Mouse (Mus musculus) testis, adult 2 months (tissue): ENCODE results near the gene Trmt5.

ENCODE experiments used
- CTCF ChIP-seq: fragments of 200-500 bp; IDR thresholded peaks from 2 replicates; pipeline ENCODE4 v1.5.1; 2012; ENCODE audit warnings: low read depth, mild to moderate bottlenecking, inconsistent platforms, low read length, moderate library complexity; ENCODE audit not compliant: control insufficient read depth, insufficient read depth, insufficient replicate concordance
- POLR2A ChIP-seq: fragments of 200-500 bp; IDR thresholded peaks from 2 replicates; pipeline ENCODE4 v1.6.1; 2012; ENCODE audit warnings: low read depth, mild to moderate bottlenecking, inconsistent platforms, low read length, moderate library complexity; ENCODE audit not compliant: control insufficient read depth

DNA sequence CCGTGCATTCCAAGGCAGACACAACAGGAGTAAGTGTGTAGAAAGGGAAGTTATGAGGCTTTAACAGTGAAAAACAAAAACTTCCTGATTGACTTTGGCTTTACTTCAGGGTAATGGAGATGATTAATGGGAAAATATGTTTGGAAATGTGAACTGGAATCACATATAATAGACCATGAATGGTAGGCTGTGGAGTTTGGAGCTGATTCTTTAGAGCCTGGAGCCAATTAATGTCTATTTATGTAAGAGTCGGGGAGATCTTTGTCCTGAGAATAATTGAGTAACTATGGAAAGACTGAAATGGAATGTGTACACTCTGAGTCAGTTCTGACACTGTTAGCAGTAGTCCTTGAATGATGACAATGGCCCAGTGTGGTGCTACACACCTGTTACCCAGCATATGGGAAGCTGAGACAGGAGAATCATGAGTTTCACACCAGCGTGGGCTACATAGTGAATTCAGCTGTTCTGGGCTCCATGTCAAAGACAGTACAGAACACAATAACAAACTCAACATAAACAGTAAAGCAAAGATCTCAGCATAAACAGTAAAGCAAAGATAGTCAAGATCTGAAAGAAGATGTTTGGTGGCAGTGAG, 21.0 kb downstream of the Trmt5 start:
- TF ChIP-seq CTCF = no peak
- no peak for TF ChIP-seq POLR2A
